Mouse (Mus musculus) embryonic fibroblast, embryonic 13.5 days (primary cell): ENCODE results near the gene Scfd2.
A peak's percentile ranks its signal among the peaks of the same experiment; 100 is the strongest.

Experiments used
- CTCF ChIP-seq: IDR thresholded peaks from 2 replicates; pipeline ENCODE4 v1.5.1; 2011; ENCODE audit warnings: mild to moderate bottlenecking, control low read depth, low read length, moderate library complexity, borderline replicate concordance; ENCODE audit not compliant: insufficient read depth
- POLR2A ChIP-seq: IDR thresholded peaks from 2 replicates; pipeline ENCODE4 v1.6.1; 2011; ENCODE audit warnings: low read depth, mild to moderate bottlenecking, control low read depth, low read length, moderate library complexity

DNA sequence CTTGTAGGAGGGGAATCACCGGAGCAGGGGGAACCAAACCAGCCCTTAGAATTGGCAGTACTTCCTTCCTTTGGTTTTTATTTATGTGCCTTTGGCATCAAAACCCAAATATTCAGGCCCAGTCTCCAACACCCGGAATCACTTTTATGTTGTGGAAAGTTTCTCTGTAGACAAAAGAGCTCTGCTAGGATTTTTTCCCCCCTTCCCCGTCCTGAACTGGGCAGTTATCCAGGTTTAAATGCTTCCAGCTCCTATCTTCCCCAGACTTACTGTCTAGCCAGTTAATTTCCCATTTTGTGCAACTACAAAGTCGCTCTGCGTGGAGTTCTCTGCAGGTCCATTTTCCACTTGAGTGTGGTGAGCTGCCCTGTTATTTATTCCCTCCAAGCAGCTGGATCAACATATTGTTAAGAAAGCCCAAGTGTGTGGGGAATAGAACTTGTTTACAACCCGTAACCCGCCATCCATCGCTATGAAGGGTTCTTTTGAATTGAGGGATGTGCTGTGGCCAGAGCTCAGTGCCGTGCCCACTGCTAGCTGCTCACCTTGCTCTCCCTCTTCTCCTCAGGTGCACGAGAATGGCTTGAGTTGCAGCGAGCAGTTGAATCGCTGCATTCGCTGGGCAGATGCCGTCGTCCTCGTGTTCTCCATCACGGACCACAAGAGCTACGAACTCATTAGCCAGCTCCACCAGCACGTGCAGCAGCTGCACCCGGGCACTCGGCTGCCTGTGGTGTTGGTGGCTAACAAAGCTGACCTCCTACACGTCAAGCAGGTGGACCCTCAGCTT lies 333.8 kb downstream of the Scfd2 start:
- no peak for TF ChIP-seq CTCF
- TF ChIP-seq POLR2A: peak; percentile 15; the same call in 1 of the 2 replicates
